Mouse (Mus musculus) adrenal gland, adult 8-10 months (tissue): ENCODE data around the gene Camk1. TPM values are rescaled to one million over a fixed set of nuclear protein-coding genes. Genes with fewer than 3 reads are reported as not detected.

Source experiments
- DNase-seq: peaks from one replicate; pipeline ENCODE4 v3.0.0; 2022
- total RNA-seq, 4 experiments: library from RNA; stranded (reverse); gene quantifications; 2 replicates each; pipeline ENCODE4 v1.2.4; 2022

The Camk1 gene
- total RNA-seq, 4 experiments from 2014 or later = 50.1 to 74.6 (median 64.6) TPM

- DNase-seq = no peak
These were observed 41.5 kb downstream of the Camk1 start for GRCm38 (mm10) chr6:113302258-113302657.

DNA sequence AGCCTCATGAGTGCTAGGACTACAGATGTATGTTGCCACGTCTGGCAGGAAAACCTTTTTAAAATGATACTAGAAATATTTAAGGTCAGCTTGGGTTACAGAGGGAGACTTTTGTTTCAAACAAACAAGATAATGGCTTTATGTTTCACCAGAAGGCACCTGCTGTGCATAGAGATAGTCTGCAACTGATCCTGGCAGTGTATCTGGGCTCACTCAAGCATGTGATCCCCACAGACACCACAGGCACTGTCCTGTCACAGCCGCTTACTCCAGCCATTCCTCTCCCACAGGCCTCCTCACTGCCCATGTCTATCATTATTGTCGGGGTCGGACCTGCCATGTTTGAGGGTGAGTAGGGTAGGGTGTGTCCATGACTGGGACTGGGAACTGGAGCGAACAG lies 42.4 kb downstream of the Camk1 start:
- DNase-seq = no peak

- DNase-seq = no peak
These were observed 47.1 kb downstream of the Camk1 start for GRCm38 (mm10) chr6:113296639-113297038.

DNA sequence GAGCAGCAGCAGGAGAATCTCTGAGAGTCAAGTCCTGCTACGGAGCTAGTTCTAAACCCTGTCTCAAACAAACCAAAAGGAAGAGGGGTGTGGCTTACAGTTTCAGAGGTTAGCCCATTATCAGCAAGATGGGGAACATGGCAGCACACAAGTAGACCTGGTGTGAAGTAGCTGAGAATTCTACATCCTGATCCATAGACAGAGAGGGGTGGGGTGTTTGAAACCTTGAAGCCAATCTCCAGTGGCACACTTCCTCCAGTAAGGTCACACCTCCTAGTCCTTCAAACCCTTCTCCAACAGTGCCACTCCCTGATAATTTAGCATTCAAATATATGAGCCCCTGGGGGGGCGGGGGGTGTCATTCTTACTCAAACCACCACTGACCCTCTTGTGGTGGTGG lies 47.7 kb downstream of the Camk1 start:
- no peak for DNase-seq

- no peak for DNase-seq
These were observed 50.8 kb downstream of the Camk1 start for GRCm38 (mm10) chr6:113292938-113293337.

DNA sequence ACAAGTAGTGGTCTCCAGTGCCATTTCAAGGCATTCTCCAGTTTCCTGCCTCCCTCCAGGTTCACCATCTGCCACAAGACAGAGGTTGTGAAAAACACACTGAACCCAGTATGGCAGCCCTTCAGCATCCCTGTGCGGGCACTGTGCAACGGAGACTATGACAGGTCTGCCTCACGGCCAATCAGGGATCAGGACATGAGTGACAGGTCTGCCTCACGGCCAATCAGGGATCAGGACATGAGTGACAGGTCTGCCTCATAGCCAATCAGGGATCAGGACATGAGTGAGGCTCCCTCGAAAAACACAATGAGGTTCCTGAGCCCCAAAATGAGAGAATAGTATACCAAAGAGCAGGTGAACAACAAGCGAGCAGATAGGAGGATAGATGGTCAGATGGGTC lies 53.4 kb downstream of the Camk1 start:
- no peak for DNase-seq

DNA sequence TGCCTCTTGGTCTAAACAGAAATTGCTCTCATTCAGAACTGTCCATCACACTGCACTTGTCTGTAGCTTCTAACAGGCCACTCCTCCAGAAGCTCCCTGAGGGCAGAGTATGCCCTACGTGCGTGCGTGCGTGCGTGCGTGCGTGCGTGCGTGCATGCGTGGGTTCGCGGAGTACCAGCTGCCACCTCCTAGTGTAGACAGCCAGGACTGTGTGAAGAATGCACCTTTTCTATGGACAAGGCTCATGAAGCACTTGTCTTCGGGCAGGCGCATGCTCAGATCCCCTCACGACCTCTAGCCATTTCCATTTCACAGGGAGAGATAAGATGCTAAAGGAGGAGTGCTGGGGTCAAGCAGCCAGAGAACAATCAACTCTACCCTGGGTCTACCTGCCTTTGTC lies 54.4 kb downstream of the Camk1 start:
- no peak for DNase-seq

DNA sequence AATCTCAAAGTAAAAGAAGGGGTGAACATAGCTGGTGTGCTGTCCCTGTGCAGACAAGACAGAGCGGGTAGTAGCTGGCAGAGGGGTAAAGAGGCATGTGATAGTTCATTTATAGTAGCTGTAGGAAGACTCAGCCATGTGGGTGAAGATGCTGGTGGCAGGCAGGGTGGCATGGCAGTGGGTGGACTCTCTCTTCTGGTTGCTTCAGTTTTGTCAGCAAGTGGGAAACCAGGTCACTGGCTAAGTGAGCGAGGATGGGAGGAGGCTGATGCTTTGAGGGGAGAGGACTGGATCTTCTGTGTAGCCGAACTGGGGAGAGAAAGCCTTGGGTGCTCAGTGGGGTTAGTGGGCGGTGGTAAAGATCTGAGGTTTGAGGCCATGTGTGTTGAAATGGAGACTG lies 56.5 kb downstream of the Camk1 start:
- no peak for DNase-seq

- no peak for DNase-seq
These were observed 57.5 kb downstream of the Camk1 start for GRCm38 (mm10) chr6:113286316-113286715.

- DNase-seq = no peak
These were observed 58.9 kb downstream of the Camk1 start for GRCm38 (mm10) chr6:113284931-113285330.

Other genes with a start within 250 kb of the Camk1 start
- 1 to 10 TPM; 5.2 to 8.5 (median 6.6) TPM for gene Lhfpl4, start 148.6 kb downstream of the Camk1 start, total RNA-seq
- gene Mtmr14, start 106.1 kb downstream of the Camk1 start, total RNA-seq = 10 to 100 TPM; 19.6 to 24.8 (median 23.1) TPM
- gene Cpne9, start 61.7 kb downstream of the Camk1 start, total RNA-seq = 1 to 10 TPM; 4.4 to 8.6 (median 5.8) TPM
- 10 to 100 TPM; 19.5 to 32.3 (median 29.5) TPM for gene Brpf1, start 36.8 kb downstream of the Camk1 start, total RNA-seq
- 10 to 100 TPM; 14.4 to 21.7 (median 17.1) TPM for gene Ogg1, start 17.0 kb downstream of the Camk1 start, total RNA-seq
- gene Tada3, start 33.9 kb upstream of the Camk1 start, total RNA-seq = 10 to 100 TPM; 39.3 to 47.1 (median 43.4) TPM
- 100 to 1,000 TPM; 199 to 228 (median 204) TPM for gene Arpc4, start 34.1 kb upstream of the Camk1 start, total RNA-seq
- gene Ttll3, start 45.3 kb upstream of the Camk1 start, total RNA-seq = 1 to 10 TPM; 2.6 to 7.4 (median 3.9) TPM
- gene Rpusd3, start 75.4 kb upstream of the Camk1 start, total RNA-seq = 10 to 100 TPM in 3 of 4 experiments, 1 to 10 TPM in 1; 7.6 to 13.8 (median 11.6) TPM
- gene Cidec, start 91.8 kb upstream of the Camk1 start, total RNA-seq = 100 to 1,000 TPM; 185 to 405 (median 283) TPM
- 10 to 100 TPM; 40.6 to 52.5 (median 46.4) TPM for gene Jagn1, start 98.6 kb upstream of the Camk1 start, total RNA-seq
- 1 to 10 TPM in 3 of 4 experiments, under 1 TPM in 1; 0.74 to 1.9 (median 1.1) TPM for gene Il17re, start 114.5 kb upstream of the Camk1 start, total RNA-seq
- 10 to 100 TPM; 17.5 to 29.1 (median 24.0) TPM for gene Il17rc, start 127.4 kb upstream of the Camk1 start, total RNA-seq
- gene Creld1, start 139.3 kb upstream of the Camk1 start, total RNA-seq = 10 to 100 TPM; 60.8 to 69.9 (median 67.4) TPM
- under 1 TPM; 0.20 to 0.40 (median 0.31) TPM for gene Prrt3, start 157.9 kb upstream of the Camk1 start, total RNA-seq
- gene Emc3, start 187.7 kb upstream of the Camk1 start, total RNA-seq = 100 to 1,000 TPM in 1 of 4 experiments, 10 to 100 TPM in 3; 81.3 to 119 (median 96.3) TPM
- 1 to 10 TPM in 2 of 4 experiments, under 1 TPM in 2; 0.35 to 2.0 (median 0.88) TPM for gene Fancd2, start 187.7 kb upstream of the Camk1 start, total RNA-seq